Mouse (Mus musculus) B cell, adult 2 months (primary cell): Measurements from ENCODE around the gene Coa3.
A peak's percentile ranks its signal among the peaks of the same experiment; 100 is the strongest.
"Not testable (repeated sequence)": the region's sequence is repeated elsewhere in the genome, so short reads cannot be mapped to it uniquely, and the experiment has no call there.

Experiments used
- DNase-seq, 2 experiments: peaks; one replicate each; pipeline ENCODE4 v3.0.0; 2022

Coa3 gene

DNA sequence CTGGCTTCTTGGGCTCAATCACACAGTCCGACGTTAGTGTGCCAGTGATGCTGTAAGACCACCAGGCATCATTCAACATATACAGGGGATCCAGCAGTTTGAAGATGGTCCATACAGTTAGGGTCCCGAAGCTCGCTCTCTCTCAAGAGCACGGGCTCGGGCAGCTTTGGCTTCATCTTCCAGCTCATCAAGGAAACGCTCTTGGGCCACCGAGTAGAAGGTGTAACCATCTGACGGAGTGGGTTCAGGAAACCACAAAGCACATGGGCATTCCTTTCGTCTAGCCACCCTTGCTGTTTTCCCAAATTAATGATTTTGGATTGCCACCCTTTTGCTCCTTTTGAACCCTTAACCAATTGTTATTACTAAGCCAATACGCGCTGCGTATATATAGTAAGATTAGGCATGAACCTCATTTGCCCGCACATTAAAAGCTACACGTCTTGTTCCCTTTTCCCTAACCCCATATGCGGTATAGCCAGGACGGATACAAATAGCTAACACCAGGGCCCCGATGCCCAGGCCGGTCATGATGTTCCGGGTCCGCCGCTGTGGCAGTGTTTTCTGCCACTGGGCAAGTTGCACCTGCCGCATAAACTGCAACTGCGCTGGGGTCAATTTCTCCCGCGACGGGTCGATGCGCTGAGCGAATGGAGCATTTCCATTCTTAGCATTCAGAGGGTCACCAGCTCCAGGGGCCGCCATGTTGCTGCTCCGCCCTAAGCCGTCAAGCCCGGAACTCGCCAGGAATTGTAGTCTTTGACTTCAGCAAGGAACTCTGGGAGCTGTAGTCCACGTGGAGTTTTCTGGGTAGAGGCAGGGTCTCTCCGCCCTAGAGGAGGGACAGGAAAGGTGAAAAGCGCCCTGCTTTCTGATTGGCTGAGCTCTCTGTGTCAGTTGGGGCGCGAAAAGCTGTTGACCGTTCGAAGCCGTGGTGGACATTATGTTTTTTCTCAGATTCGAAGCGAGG is at the start of gene Coa3, which contains the start of gene Cntd1:
Coa3 (minus strand) TSS at position 892 of the 970 bp plus-strand sequence.
Cntd1 (plus strand) TSS at position 790 of the 970 bp plus-strand sequence.
- DNase-seq = peak; percentile 75 to 79

DNA sequence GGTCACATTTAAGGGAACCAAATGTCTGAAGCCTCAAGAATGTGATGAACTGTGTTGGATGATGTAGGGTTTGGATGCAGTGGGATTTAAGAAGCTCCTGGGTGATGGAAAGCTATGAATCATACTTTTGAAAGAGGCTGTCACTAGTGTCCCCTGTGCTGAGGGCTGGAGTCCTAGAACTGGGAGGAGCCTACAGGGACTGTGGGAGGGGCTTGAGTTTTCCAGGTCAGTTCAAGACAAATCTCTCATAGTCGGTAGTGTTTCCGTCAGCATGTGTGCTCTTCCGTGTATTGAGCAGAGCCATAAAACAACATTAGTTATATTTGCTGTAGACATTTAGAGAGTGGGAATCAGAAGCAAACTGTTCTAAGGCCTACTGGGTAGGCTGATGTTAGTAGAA is 48.4 kb upstream of the Coa3 start:
- DNase-seq = no peak

DNA sequence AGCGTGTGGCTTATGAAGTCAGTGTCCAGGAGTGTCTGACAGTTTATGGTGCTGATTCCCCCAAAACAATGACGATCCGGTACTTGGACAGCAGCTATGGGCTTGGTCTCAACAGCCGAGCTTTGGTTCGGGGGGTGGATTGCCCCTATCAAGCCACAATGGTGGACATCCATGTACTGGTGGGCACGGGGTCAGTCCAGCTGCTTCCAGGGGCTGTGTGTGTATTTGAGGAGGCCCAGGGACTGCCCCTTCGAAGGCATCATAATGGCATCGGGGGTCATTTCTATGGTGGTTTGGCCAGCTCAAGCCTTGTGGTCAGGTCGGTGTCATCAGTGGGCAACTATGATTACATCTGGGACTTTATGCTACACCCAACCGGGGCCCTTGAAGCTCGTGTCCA is 47.2 kb upstream of the Coa3 start:
- no peak for DNase-seq

DNA sequence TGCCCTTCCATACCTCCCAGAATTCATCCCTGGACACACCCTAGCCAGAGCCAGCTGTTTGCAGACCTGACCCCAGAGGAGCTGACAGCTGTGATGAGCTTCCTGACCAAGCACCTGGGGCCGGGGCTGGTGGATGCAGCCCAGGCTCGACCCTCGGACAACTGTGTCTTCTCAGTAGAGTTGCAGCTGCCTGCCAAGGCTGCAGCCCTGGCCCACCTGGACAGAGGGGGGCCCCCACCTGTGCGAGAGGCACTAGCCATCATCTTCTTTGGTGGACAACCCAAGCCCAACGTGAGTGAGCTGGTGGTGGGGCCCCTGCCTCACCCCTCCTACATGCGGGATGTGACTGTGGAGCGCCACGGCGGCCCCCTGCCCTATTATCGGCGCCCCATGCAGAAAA is 46.3 kb upstream of the Coa3 start:
- not testable (repeated sequence) for DNase-seq

DNA sequence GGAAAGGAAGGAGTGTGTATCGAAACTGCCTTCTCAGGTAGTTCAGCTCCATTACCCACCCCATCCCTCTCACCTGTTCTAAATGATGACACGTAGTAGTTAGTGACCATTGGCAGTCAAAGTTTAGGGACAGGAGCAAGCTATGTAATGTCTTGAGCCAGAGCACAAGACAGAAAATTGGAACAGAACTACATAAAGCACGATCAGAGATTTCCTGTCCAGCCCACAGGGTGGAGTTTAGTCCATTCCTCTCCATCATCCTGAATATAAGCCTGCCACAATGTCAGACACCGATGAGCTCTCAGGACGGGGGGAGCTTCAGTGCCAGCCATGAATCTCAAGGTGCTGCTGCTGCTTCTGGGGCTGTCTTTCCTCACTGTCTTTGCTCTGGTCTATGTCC is 45.8 kb upstream of the Coa3 start, which contains the start of gene Aoc2:
Aoc2 (plus strand) TSS at position 301 of the 400 bp plus-strand sequence.
- no peak for DNase-seq

DNA sequence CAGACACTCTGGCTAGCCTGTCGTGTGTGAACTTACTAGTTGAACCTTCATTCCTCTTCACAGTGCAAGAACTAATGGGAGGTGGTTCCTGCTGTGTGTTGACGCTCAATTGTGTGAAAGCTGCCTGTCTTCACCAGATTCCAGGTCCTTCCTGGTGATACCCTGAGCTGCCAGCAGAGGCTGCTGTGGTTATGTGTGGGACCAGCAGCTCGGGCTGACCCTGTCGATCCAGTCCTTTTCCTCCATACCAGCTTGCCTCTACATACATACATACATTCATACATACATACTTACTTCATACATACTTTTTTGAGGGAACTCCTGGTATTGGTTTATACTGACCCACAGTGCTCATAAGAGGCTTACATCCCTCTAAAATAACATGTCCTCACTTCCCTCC is 44.7 kb upstream of the Coa3 start:
- peak; percentile 28 to 42 for DNase-seq

DNA sequence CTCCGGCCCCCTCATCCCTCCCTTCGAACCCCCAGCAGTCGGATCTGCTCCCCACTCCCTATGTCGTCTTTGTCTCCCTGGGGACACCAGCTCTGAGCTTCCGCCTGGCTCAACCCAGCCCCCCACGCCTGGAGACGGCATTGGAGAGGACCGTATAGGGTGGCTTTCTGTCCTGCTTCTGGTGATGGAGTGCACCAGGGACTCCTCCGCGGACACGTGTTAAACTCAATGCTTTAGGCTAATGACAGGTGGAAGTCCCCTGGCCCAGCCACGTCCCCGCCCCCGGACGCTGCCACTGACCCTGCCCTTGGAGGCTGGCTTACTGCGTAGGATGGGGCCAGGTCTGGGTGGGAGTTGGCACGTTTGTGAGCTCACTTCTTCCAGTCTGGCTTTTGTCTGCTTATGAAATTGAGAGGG is 37.6 kb upstream of the Coa3 start:
- DNase-seq = no peak

DNA sequence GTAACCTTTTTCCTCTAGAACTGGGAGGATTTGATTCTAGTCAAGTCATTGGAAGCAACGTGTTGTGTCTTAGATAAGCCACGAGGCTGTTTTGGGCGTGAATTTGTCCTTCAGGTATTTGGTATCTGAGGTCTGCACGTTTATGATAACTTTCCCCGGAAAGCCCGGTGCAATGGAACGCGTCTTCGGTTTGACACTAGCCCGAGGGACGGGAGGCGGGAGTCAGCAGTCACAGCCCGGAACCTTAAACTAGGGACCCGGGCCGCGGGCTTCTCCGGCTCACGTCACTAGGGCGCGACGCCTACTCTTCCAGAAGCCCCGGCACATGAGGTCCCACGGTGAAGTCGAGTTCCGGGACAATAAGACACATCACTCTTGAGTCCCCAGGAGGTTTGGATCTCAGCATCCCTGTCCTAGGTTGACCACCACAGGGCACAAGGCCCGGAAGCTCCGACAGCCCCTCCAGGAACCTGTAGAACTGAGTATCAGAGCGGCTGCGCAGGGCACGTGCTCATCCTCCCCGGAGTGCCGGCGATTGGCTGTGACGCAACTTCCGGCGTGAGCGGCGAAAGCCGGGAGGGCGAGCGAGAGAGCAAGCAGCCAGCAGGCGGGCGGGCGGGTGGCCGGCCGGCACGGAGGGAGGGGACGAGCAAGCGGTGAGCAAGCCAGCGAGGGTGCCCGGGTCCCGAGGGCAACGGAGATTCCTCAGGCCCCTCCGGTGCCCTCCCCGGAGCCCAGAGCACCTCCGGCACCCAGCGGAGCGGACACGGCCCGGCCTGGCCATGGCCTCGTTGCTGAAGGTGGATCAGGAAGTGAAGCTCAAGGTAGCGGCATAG is 37.0 kb upstream of the Coa3 start, which contains the start of gene Psme3:
Psme3 (plus strand) TSS at position 549 of the 836 bp plus-strand sequence.
- peak; percentile 92 to 95 for DNase-seq

DNA sequence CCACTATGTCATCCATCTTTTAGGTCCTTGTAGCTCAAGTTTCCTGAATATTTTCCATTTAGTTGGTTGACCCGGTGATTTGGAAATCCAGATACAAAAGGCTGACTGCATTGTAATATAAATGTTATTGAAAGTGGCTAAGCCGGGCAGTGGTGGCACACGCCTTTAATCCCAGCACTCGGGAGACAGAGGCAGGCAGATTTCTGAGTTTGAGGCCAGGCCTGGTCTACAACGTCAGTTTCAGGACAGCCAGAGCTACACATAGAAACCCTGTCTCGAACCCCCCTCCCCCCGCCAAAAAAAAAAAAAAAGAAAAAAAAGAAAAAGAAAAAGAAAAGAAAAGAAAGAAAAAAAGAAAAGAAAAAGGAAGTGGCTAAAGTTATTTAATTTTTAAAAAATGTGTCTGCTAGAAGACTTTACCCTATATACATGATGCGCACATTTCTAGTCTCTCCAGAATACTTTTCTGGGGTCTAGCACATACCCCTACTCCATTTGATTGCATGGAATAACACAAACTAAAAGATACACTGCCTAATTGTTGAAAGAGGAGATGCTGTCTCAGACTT is 36.3 kb upstream of the Coa3 start:
- DNase-seq = no peak

DNA sequence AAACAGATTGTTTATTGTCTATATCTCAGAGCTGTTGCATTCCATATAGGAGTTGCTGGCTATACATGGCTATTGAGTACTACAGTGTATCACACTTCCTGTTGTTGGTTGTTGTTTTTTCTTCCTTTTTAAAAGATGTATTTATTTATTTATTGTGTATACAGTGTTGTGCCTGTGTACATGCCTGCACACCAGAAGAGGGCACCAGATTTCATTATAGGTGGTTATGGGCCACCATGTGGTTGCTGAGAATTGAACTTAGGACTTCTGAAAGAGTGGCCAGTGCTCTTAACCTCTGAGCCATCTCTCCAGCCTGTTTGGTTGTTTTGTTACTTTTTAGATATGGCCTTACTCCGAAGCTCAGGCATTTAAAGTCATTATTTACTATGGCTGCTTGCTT is 35.7 kb upstream of the Coa3 start:
- DNase-seq = no peak

DNA sequence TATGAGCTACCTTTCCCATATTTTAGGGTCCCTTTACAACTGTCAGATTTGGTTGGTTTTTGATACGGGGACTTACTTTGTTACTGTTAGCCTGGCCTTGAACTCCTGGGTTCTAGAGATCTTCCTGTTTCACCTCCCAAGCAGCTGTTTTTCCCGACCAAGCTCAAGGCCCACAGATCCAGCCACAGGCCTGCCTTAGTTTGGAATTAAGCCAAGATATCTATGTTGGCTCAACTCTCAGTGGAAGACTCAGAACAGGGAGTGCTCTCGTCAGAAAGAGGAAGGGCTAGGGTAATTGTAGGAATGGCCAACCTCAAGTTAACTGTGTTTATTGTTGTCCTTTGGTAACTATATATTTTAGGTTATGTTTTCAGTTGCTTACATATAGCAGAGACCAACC is 33.2 kb upstream of the Coa3 start:
- no peak for DNase-seq

DNA sequence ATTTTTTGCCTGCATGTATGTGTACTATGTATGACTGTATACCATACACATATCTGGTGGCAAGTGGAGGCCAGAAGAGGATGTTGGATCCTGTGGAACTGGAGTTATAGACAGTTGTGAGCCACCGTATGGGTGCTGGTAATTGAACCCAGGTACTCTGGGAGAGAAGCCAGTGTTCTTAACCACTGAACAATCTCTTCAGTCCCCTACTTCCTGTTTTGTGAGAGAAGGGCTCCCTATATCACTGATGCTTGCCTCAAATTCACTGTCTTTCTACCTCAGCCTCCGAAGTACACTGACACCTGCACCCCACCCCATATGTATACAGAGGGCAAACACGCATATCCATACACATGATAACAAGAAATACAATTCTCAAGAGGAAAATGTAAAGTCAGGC is 32.2 kb upstream of the Coa3 start:
- no peak for DNase-seq

DNA sequence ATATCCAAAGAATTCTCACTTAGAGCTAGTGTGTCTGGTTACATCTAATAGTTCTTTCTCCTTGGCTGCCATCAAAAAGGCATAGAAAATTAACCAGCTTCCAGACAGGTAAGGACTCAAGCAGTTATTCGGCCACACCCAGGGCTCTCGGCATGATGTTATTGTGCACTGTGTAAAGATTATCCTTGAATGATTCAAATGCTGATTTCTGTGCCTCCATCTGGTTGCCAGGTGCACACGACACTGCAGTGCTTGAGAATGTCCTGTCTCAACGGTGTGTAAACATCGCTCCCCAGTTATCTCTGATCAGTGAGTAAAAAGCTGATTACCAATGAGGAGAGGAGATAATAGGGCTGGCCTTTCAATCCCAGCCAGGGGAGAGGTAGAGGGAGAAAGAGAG is 28.8 kb upstream of the Coa3 start:
- DNase-seq = no peak

DNA sequence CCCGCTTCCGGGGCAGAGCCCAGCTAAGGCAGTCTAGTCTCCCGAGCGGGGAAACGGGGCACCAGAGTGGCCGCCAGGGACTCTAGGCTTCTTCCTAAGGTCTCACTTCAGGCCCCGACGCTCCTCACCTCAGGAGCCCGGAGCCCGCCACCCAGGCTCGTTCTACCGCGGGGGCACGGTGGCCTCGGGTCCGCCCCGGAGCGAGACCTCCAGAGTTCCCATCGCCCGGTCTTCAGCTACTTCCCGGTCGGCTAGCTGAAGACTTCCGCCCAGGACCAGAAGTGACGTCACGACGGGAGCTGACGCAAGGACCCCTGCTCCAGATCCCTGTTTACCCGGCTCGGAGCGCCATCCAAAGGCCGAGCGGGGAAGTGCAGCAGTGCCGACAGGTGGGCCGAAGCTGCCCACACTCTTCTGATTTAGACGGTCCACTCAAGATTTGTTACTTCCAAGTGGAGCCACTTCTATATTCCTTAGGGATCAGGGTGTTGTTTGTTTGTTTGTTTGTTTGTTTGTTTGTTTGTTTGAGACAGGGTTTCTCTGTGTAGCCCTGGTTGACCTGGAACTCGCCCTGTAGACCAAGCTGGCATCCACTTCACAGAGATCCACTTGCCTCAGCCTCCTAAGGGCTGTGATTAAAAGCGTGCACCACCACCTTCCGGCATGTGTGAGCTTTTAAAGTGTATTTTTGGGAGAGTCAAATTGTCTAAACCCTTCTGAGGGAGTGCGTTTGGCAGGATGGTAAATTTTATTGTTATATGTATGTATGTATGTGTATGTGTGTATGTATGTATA is 23.3 kb upstream of the Coa3 start, which contains the start of gene Becn1:
Becn1 (minus strand) TSS at position 283 of the 795 bp plus-strand sequence.
- peak; percentile 97 to 98 for DNase-seq

DNA sequence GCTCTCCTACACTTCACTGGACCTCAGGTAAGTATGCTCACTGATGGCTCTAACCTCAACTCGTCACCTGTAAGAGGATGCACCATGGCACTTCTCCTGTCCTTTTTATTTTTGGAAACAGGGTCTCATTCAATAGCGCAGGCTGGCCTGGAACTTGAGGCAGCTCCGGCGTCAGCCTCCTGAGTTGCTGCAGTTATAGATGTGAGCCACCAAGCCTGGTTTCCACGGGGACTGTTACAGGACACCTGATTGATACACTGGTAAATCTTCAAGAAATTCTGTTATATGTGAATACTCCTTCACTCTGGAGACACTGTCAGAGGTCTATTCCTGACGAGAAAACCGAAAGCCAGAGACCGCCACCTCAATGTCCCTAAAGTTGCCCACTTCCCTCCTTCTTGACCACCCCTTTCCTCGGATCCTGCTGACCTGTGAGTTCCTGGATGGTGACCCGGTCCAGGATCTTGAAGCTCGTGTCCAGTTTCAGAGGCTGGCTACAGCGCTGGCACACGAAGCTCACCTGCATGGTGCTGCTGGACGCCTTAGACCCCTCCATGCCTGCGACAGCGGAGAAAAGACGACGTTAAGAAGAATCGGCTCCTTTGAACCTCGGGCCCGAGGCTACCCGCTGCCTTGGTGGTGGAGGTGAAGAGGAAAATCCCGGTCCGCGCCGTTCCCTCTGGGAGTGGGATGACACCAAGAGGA is 22.5 kb upstream of the Coa3 start:
- DNase-seq = no peak

DNA sequence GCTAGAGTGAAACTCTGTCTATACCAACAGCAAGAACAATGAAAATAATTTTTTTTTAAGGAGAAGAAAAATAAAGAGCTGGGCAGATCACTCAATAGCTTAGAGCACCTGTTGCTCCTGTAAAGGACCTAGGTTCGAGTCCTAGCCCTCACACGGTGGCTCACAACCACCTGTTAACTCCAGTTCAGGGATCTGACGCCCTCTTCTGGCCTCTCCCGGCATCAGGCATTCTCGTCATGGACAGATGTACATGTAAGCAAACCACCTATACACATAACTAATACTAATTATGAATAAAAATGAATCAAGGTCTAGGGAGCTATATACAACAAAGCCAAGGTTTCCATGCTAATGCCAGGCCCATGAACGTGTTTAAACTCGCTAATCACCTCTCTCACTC is 22.0 kb upstream of the Coa3 start:
- DNase-seq = peak in 1 of 2 experiments; percentile 18

DNA sequence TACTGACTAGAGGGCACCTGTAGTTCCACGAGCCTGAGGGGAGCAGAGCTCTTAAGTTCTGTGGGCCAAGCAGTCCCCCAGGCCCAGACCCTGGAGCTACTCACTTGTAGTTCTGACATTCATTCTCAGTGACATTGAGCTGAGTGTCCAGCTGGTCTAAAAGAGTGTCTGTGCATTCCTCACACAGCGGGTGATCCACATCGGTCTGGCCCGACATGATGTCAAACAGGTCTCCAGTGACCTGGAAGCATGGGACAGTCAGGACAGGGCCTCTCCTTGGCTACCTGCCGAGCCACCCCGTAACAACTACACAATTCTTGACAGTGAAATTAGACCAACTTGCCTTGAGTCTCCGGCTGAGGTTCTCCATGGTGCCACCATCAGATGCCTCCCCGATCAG is 16.3 kb upstream of the Coa3 start:
- no peak for DNase-seq

DNA sequence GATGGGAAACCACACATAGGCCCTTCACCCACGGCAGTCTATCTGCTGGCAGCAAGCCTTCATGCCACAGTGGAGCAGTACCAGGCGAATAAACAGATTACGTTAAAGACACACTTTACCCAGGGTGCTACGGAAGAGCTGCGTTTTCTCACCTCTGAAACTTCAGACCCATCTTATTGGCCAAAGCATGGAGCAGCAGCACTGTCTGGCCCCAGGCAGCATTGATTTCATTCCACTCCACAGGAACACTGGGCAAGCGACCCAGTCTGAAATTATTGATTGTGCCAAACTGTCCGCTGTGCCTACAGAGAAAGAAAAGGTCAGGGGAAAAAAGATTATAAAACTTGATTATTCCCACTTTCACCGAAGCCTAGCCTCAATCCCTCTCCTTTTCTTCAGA is 12.3 kb upstream of the Coa3 start:
- no peak for DNase-seq

DNA sequence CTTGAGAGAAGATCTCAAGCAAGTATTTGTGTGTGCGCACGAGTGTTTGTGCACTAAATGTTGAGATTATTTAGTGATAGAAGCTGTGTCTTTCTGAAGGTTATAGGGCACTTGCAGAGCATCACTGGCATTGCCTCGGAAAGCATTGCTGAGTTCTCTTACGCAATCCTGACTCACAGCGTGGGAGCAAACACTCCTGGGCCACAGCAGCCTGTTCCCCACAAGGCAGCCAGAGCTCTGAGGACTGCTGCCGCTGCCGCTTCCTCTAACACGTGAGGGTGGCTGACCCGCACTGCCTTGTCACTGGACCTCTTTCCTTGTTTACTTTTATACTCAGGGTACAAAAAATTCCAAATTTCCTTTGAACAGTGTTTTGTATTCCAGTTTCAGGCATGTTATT is 8.4 kb upstream of the Coa3 start:
- no peak for DNase-seq

DNA sequence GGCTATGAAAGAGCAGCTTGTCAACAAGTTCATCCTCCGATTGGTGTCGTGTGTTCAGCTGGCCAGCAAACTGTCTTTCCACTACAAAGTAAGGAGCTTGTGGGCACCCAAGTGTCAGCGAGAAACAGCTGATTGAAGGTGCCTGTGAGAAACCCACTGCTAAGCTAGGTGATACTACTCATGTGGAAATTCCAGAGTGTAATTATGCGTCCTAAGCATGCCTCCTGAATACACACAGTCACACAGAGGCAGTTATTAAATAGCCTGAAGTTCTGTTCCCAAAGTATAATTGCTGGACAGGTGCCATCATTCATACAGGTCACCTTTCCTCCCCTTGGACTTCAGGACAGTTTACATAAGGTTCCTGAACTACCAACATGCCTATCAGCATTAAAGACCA is 4.9 kb upstream of the Coa3 start:
- DNase-seq = no peak

DNA sequence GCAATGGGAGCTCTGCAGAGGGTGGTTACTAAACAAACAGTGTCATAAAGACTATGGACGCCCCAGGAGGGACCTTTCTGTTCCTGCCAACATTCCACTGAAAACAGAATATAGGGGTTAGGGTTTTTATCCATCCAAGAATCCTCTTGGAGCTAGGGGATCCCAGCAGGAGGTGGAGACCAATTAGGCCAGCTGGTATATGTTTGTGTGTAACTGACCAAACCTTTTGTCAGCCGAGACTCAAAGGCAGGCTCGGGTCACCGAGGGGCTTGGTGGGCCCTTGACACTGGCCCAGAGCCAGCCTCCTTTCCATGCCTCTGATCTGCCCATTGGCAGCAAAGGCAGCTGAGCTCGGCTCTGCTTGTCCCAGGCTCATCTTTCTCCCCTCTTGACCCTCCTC is 4.0 kb upstream of the Coa3 start:
- no peak for DNase-seq

DNA sequence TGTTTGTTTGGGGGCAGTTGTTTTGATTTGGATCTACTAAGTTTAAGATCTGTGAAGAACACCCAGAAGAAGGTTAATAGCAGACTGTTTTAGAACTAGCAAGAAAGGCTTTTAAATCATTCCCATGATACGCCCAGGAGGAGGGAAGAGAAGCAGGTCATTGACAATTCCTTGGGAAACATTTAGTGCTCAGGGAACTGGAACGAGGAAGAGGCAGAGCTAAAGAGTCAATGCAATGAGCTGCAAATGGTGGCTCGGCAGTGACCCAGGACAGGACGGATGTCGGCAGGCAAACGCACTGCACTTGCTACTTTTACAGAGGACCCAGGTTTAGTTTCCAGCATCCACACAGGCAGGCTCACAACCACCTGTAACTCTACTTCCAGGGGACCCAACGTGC is 1.9 kb upstream of the Coa3 start:
- DNase-seq = no peak
